Mouse (Mus musculus): ENCODE data around the gene Atf1. TPM values are rescaled to one million over a fixed set of nuclear protein-coding genes. Genes with fewer than 3 reads are reported as not detected.
"Not testable (repeated sequence)": the region's sequence is repeated elsewhere in the genome, so short reads cannot be mapped to it uniquely, and the experiment has no call there.

Atf1 gene
- total RNA-seq, 4 experiments from 2014 or later: 48.3 to 65.5 (median 60.5) TPM

GRCm38 (mm10) chr15:100258646-100259425 is 31.2 kb downstream of the Atf1 start:
- no peak for DNase-seq (ENCODE audit: low spot score in 2 of 2)

GRCm38 (mm10) chr15:100260351-100260750 is 32.7 kb downstream of the Atf1 start:
- DNase-seq (ENCODE audit: low spot score in 2 of 2): not testable (repeated sequence)

GRCm38 (mm10) chr15:100263246-100263905 is 35.8 kb downstream of the Atf1 start:
- no peak for DNase-seq (ENCODE audit: low spot score in 2 of 2)

GRCm38 (mm10) chr15:100265586-100266325 is 38.1 kb downstream of the Atf1 start:
- DNase-seq (ENCODE audit: low spot score in 2 of 2): no peak

- no peak for DNase-seq (ENCODE audit: low spot score in 2 of 2)
These were observed 41.3 kb downstream of the Atf1 start for GRCm38 (mm10) chr15:100268916-100269315.

GRCm38 (mm10) chr15:100269776-100270175 is 42.2 kb downstream of the Atf1 start:
- DNase-seq (ENCODE audit: low spot score in 2 of 2): no peak

- not testable (repeated sequence) for DNase-seq (ENCODE audit: low spot score in 2 of 2)
These were observed 43.0 kb downstream of the Atf1 start for GRCm38 (mm10) chr15:100270609-100271008.

- DNase-seq (ENCODE audit: low spot score in 2 of 2): no peak
These were observed 43.8 kb downstream of the Atf1 start for GRCm38 (mm10) chr15:100271411-100271810.

GRCm38 (mm10) chr15:100273791-100274308 is 46.2 kb downstream of the Atf1 start:
- not testable (repeated sequence) for DNase-seq (ENCODE audit: low spot score in 2 of 2)

GRCm38 (mm10) chr15:100274790-100275559 is 47.4 kb downstream of the Atf1 start:
- no peak for DNase-seq (ENCODE audit: low spot score in 2 of 2)

- no peak for DNase-seq (ENCODE audit: low spot score in 2 of 2)
These were observed 48.8 kb downstream of the Atf1 start for GRCm38 (mm10) chr15:100276403-100276802.

- DNase-seq (ENCODE audit: low spot score in 2 of 2): no peak
These were observed 50.0 kb downstream of the Atf1 start for GRCm38 (mm10) chr15:100277586-100277985.

- no peak for DNase-seq (ENCODE audit: low spot score in 2 of 2)
These were observed 53.0 kb downstream of the Atf1 start, which contains the start of gene Tmprss12 for GRCm38 (mm10) chr15:100280626-100281025. Gene Tmprss12, plus strand, starts transcription at chr15:100280837.

GRCm38 (mm10) chr15:100288980-100289379 is 61.4 kb downstream of the Atf1 start:
- no peak for DNase-seq (ENCODE audit: low spot score in 2 of 2)

- no peak for DNase-seq (ENCODE audit: low spot score in 2 of 2)
These were observed 63.2 kb downstream of the Atf1 start for GRCm38 (mm10) chr15:100290858-100291257.

- no peak for DNase-seq (ENCODE audit: low spot score in 2 of 2)
These were observed 64.7 kb downstream of the Atf1 start for GRCm38 (mm10) chr15:100292326-100292725.

GRCm38 (mm10) chr15:100297856-100298255 is 70.2 kb downstream of the Atf1 start:
- DNase-seq (ENCODE audit: low spot score in 2 of 2): no peak

- DNase-seq (ENCODE audit: low spot score in 2 of 2): no peak
These were observed 72.9 kb downstream of the Atf1 start for GRCm38 (mm10) chr15:100300499-100300898.

GRCm38 (mm10) chr15:100301556-100301955 is 73.9 kb downstream of the Atf1 start:
- DNase-seq (ENCODE audit: low spot score in 2 of 2): no peak

- DNase-seq (ENCODE audit: low spot score in 2 of 2): no peak
These were observed 75.9 kb downstream of the Atf1 start for GRCm38 (mm10) chr15:100303428-100304018.

Measured in gastrocnemius, adult 8-10 months (tissue).